Mouse (Mus musculus): Measurements from ENCODE around the gene AL607142.1. TPM values are rescaled to one million over a fixed set of nuclear protein-coding genes. Genes with fewer than 3 reads are reported as not detected.

The AL607142.1 gene
- polyA plus RNA-seq, 1 experiment: not detected

DNA sequence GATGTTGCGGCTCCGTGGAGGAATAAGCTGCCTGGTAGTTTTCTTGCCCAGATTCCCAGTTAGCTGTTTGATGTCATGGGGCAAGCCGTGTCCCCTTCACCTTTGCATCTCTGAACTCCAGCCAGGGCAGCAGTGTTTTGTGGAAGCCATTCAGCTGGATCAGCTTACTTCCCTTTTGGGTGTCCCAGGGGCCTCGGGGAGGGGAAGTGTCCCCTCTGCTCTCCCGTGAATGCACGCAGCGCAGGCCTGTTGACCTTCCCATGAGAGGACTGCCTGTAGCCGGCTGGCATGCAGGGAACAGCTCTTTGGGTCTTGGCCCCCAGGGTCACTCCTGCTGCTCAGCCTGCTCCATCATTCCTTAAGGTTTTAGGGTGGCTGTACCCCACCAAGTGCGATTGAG, 10.7 kb upstream of the AL607142.1 start:
- Histone ChIP-seq H3K36me3 (ENCODE audit: control insufficient read depth, insufficient read depth, low read length) (no peaks in the 10 kb centered on the region), H3K4me3 (ENCODE audit: low read depth, low read length) (no peak overlapping the region), H3K4me1 (ENCODE audit: control insufficient read depth, insufficient read depth, insufficient read length, low read length) (peaks cover 2% of the 10 kb centered on the region; the same call in 1 of the 2 replicates), H3K27me3 (ENCODE audit: control insufficient read depth, insufficient read depth, low read length) (no peaks in the 10 kb centered on the region), H3K27ac (ENCODE audit: insufficient read depth, low read depth, low read length) (peak overlapping the region; percentile 32)
- WGBS: 65% methylated on average over 9 of the region's 9 CpGs
- no peak for TF ChIP-seq POLR2A (IDR thresholded peaks at IDR 0.05; ENCODE audit: low read depth, low read length)
- no peak for TF ChIP-seq CTCF (IDR thresholded peaks at IDR 0.05; ENCODE audit: extremely low read depth, insufficient read length, insufficient replicate concordance, low read depth, low read length)

DNA sequence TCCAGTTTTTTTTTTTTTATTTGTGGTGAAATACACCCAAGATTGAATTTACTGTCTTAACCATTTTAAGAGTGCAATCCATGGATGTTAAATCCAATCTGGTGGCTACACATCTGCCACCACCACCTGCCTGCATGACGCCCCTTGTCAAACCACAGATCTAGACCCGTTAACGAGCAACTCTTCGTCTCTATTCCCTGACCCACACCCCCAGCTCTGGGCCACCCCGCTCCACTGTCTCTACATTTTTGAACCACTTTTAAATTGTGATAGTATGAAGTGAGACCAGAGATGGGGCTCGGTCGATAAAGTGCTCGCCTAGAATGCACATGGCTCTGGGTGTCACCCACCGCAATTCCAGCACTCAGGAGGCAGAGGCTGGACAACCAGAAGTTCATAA, 8.3 kb upstream of the AL607142.1 start:
- H3K36me3 ChIP-seq (ENCODE audit: control insufficient read depth, insufficient read depth, low read length): no peaks in the 10 kb centered on the region
- no peak overlapping the region for H3K27ac ChIP-seq (ENCODE audit: insufficient read depth, low read depth, low read length)
- 90% methylated on average over 9 of the region's 9 CpGs for WGBS
- peaks cover 2% of the 10 kb centered on the region; the same call in 1 of the 2 replicates for H3K4me1 ChIP-seq (ENCODE audit: control insufficient read depth, insufficient read depth, insufficient read length, low read length)
- no peak overlapping the region for H3K4me3 ChIP-seq (ENCODE audit: low read depth, low read length)
- no peak for TF ChIP-seq POLR2A (IDR thresholded peaks at IDR 0.05; ENCODE audit: low read depth, low read length)
- no peak for TF ChIP-seq CTCF (IDR thresholded peaks at IDR 0.05; ENCODE audit: extremely low read depth, insufficient read length, insufficient replicate concordance, low read depth, low read length)
- no peaks in the 10 kb centered on the region for H3K27me3 ChIP-seq (ENCODE audit: control insufficient read depth, insufficient read depth, low read length)

DNA sequence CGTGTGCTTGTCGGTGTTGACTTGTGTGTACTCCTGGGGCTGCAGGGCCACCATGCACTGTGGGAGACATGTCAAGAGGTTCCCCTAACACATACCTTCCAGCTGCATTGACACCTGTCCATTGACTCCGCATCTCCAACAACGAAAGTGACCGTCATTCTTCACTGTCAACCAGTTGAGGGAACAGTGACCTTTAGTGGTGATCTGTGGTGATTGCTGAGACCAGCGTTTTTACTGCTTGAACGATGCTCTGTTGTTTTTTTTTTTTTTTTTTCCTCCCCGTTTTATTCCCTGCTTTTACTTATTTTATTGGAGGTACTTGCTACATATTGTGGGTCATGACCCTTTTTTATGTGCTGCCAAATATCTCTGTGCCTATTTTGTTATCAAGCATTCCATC, 7.3 kb upstream of the AL607142.1 start:
- TF ChIP-seq CTCF (IDR thresholded peaks at IDR 0.05; ENCODE audit: extremely low read depth, insufficient read length, insufficient replicate concordance, low read depth, low read length) (no peak), POLR2A (IDR thresholded peaks at IDR 0.05; ENCODE audit: low read depth, low read length) (no peak)
- Histone ChIP-seq H3K4me1 (ENCODE audit: control insufficient read depth, insufficient read depth, insufficient read length, low read length) (peaks cover 2% of the 10 kb centered on the region; the same call in 1 of the 2 replicates), H3K36me3 (ENCODE audit: control insufficient read depth, insufficient read depth, low read length) (no peaks in the 10 kb centered on the region), H3K4me3 (ENCODE audit: low read depth, low read length) (no peak overlapping the region), H3K27ac (ENCODE audit: insufficient read depth, low read depth, low read length) (no peak overlapping the region), H3K27me3 (ENCODE audit: control insufficient read depth, insufficient read depth, low read length) (no peaks in the 10 kb centered on the region)
- WGBS: 70% methylated on average over 8 of the region's 8 CpGs

DNA sequence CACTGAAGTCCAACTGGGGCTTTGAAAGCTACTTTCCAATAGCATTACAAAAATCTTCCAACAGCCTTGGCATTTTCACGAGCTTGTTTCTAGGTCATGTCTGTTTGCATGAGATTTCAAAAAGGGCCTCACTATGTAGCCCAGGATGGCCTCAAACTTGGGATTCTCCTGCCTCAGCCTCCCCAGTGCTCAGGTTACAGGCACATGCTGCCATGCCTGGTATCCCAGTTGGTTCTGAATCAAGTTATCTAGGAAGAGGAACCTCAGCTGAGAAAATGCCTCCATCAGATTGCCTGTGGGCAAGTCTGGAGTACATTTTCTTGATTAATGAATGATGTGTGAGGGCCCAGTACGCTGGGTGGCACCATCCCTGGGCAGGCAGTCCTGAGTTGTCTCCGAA, 6.6 kb upstream of the AL607142.1 start:
- H3K27ac ChIP-seq (ENCODE audit: insufficient read depth, low read depth, low read length): no peak overlapping the region
- WGBS: 90% methylated on average over 3 of the region's 3 CpGs
- no peak overlapping the region for H3K4me3 ChIP-seq (ENCODE audit: low read depth, low read length)
- no peaks in the 10 kb centered on the region for H3K27me3 ChIP-seq (ENCODE audit: control insufficient read depth, insufficient read depth, low read length)
- TF ChIP-seq CTCF (IDR thresholded peaks at IDR 0.05; ENCODE audit: extremely low read depth, insufficient read length, insufficient replicate concordance, low read depth, low read length) (no peak), POLR2A (IDR thresholded peaks at IDR 0.05; ENCODE audit: low read depth, low read length) (no peak)
- no peaks in the 10 kb centered on the region for H3K36me3 ChIP-seq (ENCODE audit: control insufficient read depth, insufficient read depth, low read length)
- peaks cover 2% of the 10 kb centered on the region; the same call in 1 of the 2 replicates for H3K4me1 ChIP-seq (ENCODE audit: control insufficient read depth, insufficient read depth, insufficient read length, low read length)

DNA sequence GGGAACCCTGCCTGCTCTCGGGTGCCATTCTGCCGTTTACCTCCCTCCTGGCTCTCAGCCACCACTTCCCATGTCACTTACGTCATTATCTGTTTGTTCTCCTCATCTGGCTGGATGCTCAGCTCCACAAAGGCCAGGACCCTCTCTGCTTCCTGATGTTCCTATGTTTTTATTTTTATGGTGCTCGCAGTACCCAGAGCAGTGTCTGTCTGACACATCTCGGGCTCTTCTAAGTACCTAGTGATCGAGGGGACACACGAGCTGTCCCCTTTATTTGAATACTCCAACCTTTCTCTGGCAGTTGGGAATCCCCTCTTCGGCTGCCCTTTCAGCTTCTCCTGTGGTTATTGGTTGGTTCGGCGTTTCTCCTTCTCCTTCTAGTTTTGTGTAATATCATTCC, 6.0 kb upstream of the AL607142.1 start:
- Histone ChIP-seq H3K4me1 (ENCODE audit: control insufficient read depth, insufficient read depth, insufficient read length, low read length) (peaks cover 2% of the 10 kb centered on the region; the same call in 1 of the 2 replicates), H3K36me3 (ENCODE audit: control insufficient read depth, insufficient read depth, low read length) (no peaks in the 10 kb centered on the region), H3K27me3 (ENCODE audit: control insufficient read depth, insufficient read depth, low read length) (no peaks in the 10 kb centered on the region), H3K27ac (ENCODE audit: insufficient read depth, low read depth, low read length) (no peak overlapping the region), H3K4me3 (ENCODE audit: low read depth, low read length) (no peak overlapping the region)
- TF ChIP-seq POLR2A (IDR thresholded peaks at IDR 0.05; ENCODE audit: low read depth, low read length) (no peak), CTCF (IDR thresholded peaks at IDR 0.05; ENCODE audit: extremely low read depth, insufficient read length, insufficient replicate concordance, low read depth, low read length) (no peak)
- 58% methylated on average over 10 of the region's 10 CpGs for WGBS

DNA sequence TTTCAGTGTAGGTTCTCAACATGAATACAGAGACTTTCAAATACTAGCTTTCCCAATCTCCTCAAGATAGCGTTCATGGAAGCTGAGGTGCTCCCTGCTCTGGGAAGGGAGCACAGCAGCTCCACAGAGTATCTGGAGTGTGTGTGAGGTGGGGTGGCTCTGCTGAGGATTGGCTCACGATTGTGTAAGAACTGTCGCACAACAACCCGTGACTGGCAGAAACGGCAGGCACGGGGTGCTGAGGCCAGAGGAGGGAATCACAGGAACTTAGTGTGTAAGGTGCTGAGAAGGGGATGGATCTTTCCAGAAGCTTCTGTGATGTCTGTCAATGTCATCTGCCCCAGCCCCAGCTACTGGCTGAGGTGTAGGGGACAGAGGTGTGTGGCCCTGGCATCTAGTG, 3.1 kb upstream of the AL607142.1 start:
- Histone ChIP-seq H3K36me3 (ENCODE audit: control insufficient read depth, insufficient read depth, low read length) (no peaks in the 10 kb centered on the region), H3K4me3 (ENCODE audit: low read depth, low read length) (no peak overlapping the region), H3K4me1 (ENCODE audit: control insufficient read depth, insufficient read depth, insufficient read length, low read length) (no peaks in the 10 kb centered on the region), H3K27ac (ENCODE audit: insufficient read depth, low read depth, low read length) (no peak overlapping the region), H3K27me3 (ENCODE audit: control insufficient read depth, insufficient read depth, low read length) (no peaks in the 10 kb centered on the region)
- TF ChIP-seq CTCF (IDR thresholded peaks at IDR 0.05; ENCODE audit: extremely low read depth, insufficient read length, insufficient replicate concordance, low read depth, low read length) (no peak), POLR2A (IDR thresholded peaks at IDR 0.05; ENCODE audit: low read depth, low read length) (no peak)
- WGBS: 88% methylated on average over 6 of the region's 6 CpGs

DNA sequence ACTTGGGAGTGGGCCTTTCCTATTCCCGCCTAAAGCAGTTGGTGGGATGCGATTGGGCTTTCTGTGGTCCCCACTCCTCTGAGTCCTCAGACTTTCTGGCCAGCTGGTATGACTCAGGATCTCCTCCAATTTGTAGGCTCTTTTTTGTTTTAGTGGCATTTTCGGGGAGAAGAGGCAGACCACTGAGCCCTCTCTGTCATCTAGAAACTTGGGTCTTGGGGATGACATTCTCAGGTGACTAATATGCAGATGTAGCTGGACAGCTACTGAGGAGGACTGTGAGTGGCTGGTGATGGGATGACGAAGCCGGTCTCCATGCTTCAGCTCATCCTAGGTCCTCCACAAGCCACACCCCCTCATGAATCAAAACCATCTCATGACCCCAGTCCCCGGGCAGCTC, 2.6 kb upstream of the AL607142.1 start:
- TF ChIP-seq CTCF (IDR thresholded peaks at IDR 0.05; ENCODE audit: extremely low read depth, insufficient read length, insufficient replicate concordance, low read depth, low read length) (no peak), POLR2A (IDR thresholded peaks at IDR 0.05; ENCODE audit: low read depth, low read length) (no peak)
- Histone ChIP-seq H3K4me1 (ENCODE audit: control insufficient read depth, insufficient read depth, insufficient read length, low read length) (no peaks in the 10 kb centered on the region), H3K36me3 (ENCODE audit: control insufficient read depth, insufficient read depth, low read length) (no peaks in the 10 kb centered on the region), H3K27ac (ENCODE audit: insufficient read depth, low read depth, low read length) (no peak overlapping the region), H3K27me3 (ENCODE audit: control insufficient read depth, insufficient read depth, low read length) (no peaks in the 10 kb centered on the region), H3K4me3 (ENCODE audit: low read depth, low read length) (no peak overlapping the region)
- WGBS: 79% methylated on average over 6 of the region's 6 CpGs
